Mouse (Mus musculus) small intestine, adult 10 weeks (tissue): ENCODE results near the gene Rnf180. TPM values are rescaled to one million over a fixed set of nuclear protein-coding genes. Genes with fewer than 3 reads are reported as not detected.

ENCODE experiments used
- polyA plus RNA-seq: library from polyadenylated mRNA; stranded (reverse); fragments of 350-450 nt; fragmentation: Illumina TruSeq; extraction: RNeasy Lipid Tissue Mini Kit (QIAGEN cat#74804); gene quantifications from one replicate; pipeline ENCODE4 v1.2.3, GENCODE M21; 2014; ENCODE audit warnings: low replicate concordance

The Rnf180 gene
- polyA plus RNA-seq = 1.3 TPM

DNA sequence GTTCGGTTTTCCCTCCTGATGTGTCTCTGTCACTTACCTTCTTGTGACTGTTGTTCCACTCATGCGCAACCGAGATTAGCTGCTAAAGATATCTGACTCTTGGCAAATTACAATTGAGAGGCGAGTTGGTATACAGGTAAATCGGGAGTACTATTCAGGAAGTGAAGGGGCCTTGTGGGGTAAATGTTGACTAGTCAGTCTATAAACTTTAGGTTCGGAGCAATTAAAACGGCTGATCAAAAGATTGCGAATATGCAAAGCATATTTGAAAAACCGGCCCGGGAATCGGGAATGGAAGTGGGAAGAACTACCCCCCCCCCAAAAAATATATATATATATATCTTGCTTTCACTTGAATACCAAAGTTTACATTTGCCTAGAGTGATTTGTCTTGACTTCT lies at the start of gene Rnf180:
Rnf180 (minus strand) TSS at position 101 of the 400 bp plus-strand sequence.

GRCm38 (mm10) chr13:105081862-105082261 lies 212.8 kb downstream of the Rnf180 start, which contains the start of gene 4933425L06Rik:
Gene 4933425L06Rik (plus strand): TSS chr13:105082122.

Other genes with a start within 250 kb of the Rnf180 start
- 7.4 TPM for gene Rgs7bp, start 239.9 kb downstream of the Rnf180 start, polyA plus RNA-seq
- gene 4933425L06Rik, start 212.7 kb downstream of the Rnf180 start, polyA plus RNA-seq = not detected
- gene Htr1a, start 148.8 kb upstream of the Rnf180 start, polyA plus RNA-seq = not detected